Mouse (Mus musculus): ENCODE measurements around the gene Car2. TPM values are rescaled to one million over a fixed set of nuclear protein-coding genes. Genes with fewer than 3 reads are reported as not detected.

Car2 gene
- polyA plus RNA-seq, 1 experiment from 2014 or later: 196 TPM

- Histone ChIP-seq H3K27ac (ENCODE audit: poor library complexity, severe bottlenecking) (no peak overlapping the region), H3K4me1 (replicated peaks) (no peaks in the 10 kb centered on the region), H3K9me3 (replicated peaks) (no peaks in the 10 kb centered on the region), H3K4me3 (no peak overlapping the region), H3K9ac (no peak overlapping the region), H3K4me2 (no peak overlapping the region), H3K27me3 (replicated peaks) (no peaks in the 10 kb centered on the region), H3K36me3 (peaks cover 5% of the 10 kb centered on the region)
- 94% methylated on average over 3 of the region's 3 CpGs for WGBS
- no peak for ATAC-seq (ENCODE audit: insufficient number of reproducible peaks, low FRiP score)
Observed at GRCm38 (mm10) chr3:14895333-14895732, 9.3 kb downstream of the Car2 start.

- no peaks in the 10 kb centered on the region for H3K4me1 ChIP-seq (replicated peaks)
- ATAC-seq (ENCODE audit: insufficient number of reproducible peaks, low FRiP score): no peak
- WGBS: 64% methylated on average over 6 of the region's 6 CpGs
Observed at GRCm38 (mm10) chr3:14897770-14898169, 11.7 kb downstream of the Car2 start.

GRCm38 (mm10) chr3:14903380-14903779 is 17.3 kb downstream of the Car2 start:
- Histone ChIP-seq H3K36me3 (peaks cover 24% of the 10 kb centered on the region), H3K9me3 (replicated peaks) (no peaks in the 10 kb centered on the region), H3K27ac (ENCODE audit: poor library complexity, severe bottlenecking) (no peak overlapping the region), H3K4me2 (no peak overlapping the region), H3K4me1 (replicated peaks) (0 out of 2 replicates have a peak, but pooled peaks cover 3% of the 10 kb centered on the region), H3K9ac (no peak overlapping the region), H3K27me3 (replicated peaks) (no peaks in the 10 kb centered on the region), H3K4me3 (no peak overlapping the region)
- no peak for ATAC-seq (ENCODE audit: insufficient number of reproducible peaks, low FRiP score)
- 94% methylated on average over 3 of the region's 3 CpGs for WGBS

More at GRCm38 (mm10) chr3:14897770-14898169, 11.7 kb downstream of the Car2 start:
- Histone ChIP-seq H3K27ac (ENCODE audit: poor library complexity, severe bottlenecking) (no peak overlapping the region), H3K36me3 (peaks cover 19% of the 10 kb centered on the region), H3K9ac (no peak overlapping the region), H3K27me3 (replicated peaks) (no peaks in the 10 kb centered on the region), H3K9me3 (replicated peaks) (no peaks in the 10 kb centered on the region), H3K4me2 (no peak overlapping the region), H3K4me3 (no peak overlapping the region)

- Histone ChIP-seq H3K4me2 (no peak overlapping the region), H3K4me1 (replicated peaks) (0 out of 2 replicates have a peak, but pooled peaks cover 3% of the 10 kb centered on the region), H3K36me3 (peaks cover 24% of the 10 kb centered on the region), H3K9me3 (replicated peaks) (no peaks in the 10 kb centered on the region), H3K9ac (no peak overlapping the region), H3K4me3 (no peak overlapping the region), H3K27me3 (replicated peaks) (no peaks in the 10 kb centered on the region), H3K27ac (ENCODE audit: poor library complexity, severe bottlenecking) (no peak overlapping the region)
- 62% methylated on average over 3 of the region's 3 CpGs for WGBS
- ATAC-seq (ENCODE audit: insufficient number of reproducible peaks, low FRiP score): no peak
Observed at GRCm38 (mm10) chr3:14904165-14904564, 18.1 kb downstream of the Car2 start.

- Histone ChIP-seq H3K36me3 (peaks cover 6% of the 10 kb centered on the region; the same call in 1 of the 2 replicates), H3K4me3 (no peak overlapping the region), H3K9ac (no peak overlapping the region), H3K4me1 (replicated peaks) (0 out of 2 replicates have a peak, but pooled peaks cover 3% of the 10 kb centered on the region), H3K9me3 (replicated peaks) (no peaks in the 10 kb centered on the region), H3K27me3 (replicated peaks) (no peaks in the 10 kb centered on the region), H3K27ac (ENCODE audit: poor library complexity, severe bottlenecking) (no peak overlapping the region), H3K4me2 (no peak overlapping the region)
- WGBS: 19% methylated on average over 1 of the region's 1 CpGs
- ATAC-seq (ENCODE audit: insufficient number of reproducible peaks, low FRiP score): no peak
Observed at GRCm38 (mm10) chr3:14907271-14907670, 21.2 kb downstream of the Car2 start.

GRCm38 (mm10) chr3:14911992-14912582 is 26.0 kb downstream of the Car2 start:
- Histone ChIP-seq H3K9ac (no peak overlapping the region), H3K9me3 (replicated peaks) (no peaks in the 10 kb centered on the region), H3K36me3 (no peaks in the 10 kb centered on the region), H3K4me3 (no peak overlapping the region), H3K27me3 (replicated peaks) (no peaks in the 10 kb centered on the region), H3K4me2 (no peak overlapping the region), H3K4me1 (replicated peaks) (no peaks in the 10 kb centered on the region), H3K27ac (ENCODE audit: poor library complexity, severe bottlenecking) (no peak overlapping the region)
- ATAC-seq (ENCODE audit: insufficient number of reproducible peaks, low FRiP score): no peak
- 77% methylated on average over 4 of the region's 4 CpGs for WGBS

- no peaks in the 10 kb centered on the region for H3K9me3 ChIP-seq (replicated peaks)
- H3K27me3 ChIP-seq (replicated peaks): no peaks in the 10 kb centered on the region
- ATAC-seq (ENCODE audit: insufficient number of reproducible peaks, low FRiP score): no peak
- no peaks in the 10 kb centered on the region for H3K4me1 ChIP-seq (replicated peaks)
- H3K4me3 ChIP-seq: no peak overlapping the region
- WGBS: 75% methylated on average over 4 of the region's 4 CpGs
- H3K9ac ChIP-seq: no peak overlapping the region
- no peaks in the 10 kb centered on the region for H3K36me3 ChIP-seq
- no peak overlapping the region for H3K4me2 ChIP-seq
- no peak overlapping the region for H3K27ac ChIP-seq (ENCODE audit: poor library complexity, severe bottlenecking)
Observed at GRCm38 (mm10) chr3:14913774-14914173, 27.7 kb downstream of the Car2 start.

- H3K9ac ChIP-seq: no peak overlapping the region
- WGBS: 80% methylated on average over 2 of the region's 2 CpGs
- no peak for ATAC-seq (ENCODE audit: insufficient number of reproducible peaks, low FRiP score)
- H3K4me2 ChIP-seq: no peak overlapping the region
- no peaks in the 10 kb centered on the region for H3K36me3 ChIP-seq
- H3K4me3 ChIP-seq: no peak overlapping the region
- no peaks in the 10 kb centered on the region for H3K4me1 ChIP-seq (replicated peaks)
- no peaks in the 10 kb centered on the region for H3K9me3 ChIP-seq (replicated peaks)
- no peak overlapping the region for H3K27ac ChIP-seq (ENCODE audit: poor library complexity, severe bottlenecking)
- no peaks in the 10 kb centered on the region for H3K27me3 ChIP-seq (replicated peaks)
Observed at GRCm38 (mm10) chr3:14915355-14915754, 29.3 kb downstream of the Car2 start.

GRCm38 (mm10) chr3:14917261-14917660 is 31.2 kb downstream of the Car2 start:
- Histone ChIP-seq H3K4me2 (no peak overlapping the region), H3K36me3 (no peaks in the 10 kb centered on the region), H3K27ac (ENCODE audit: poor library complexity, severe bottlenecking) (no peak overlapping the region), H3K4me3 (no peak overlapping the region), H3K9ac (no peak overlapping the region), H3K9me3 (replicated peaks) (no peaks in the 10 kb centered on the region), H3K27me3 (replicated peaks) (no peaks in the 10 kb centered on the region), H3K4me1 (replicated peaks) (no peaks in the 10 kb centered on the region)
- no peak for ATAC-seq (ENCODE audit: insufficient number of reproducible peaks, low FRiP score)
- WGBS: 73% methylated on average over 2 of the region's 2 CpGs

GRCm38 (mm10) chr3:14944706-14945105 is 58.6 kb downstream of the Car2 start:
- H3K4me2 ChIP-seq: no peak overlapping the region
- H3K4me3 ChIP-seq: no peak overlapping the region
- H3K27ac ChIP-seq (ENCODE audit: poor library complexity, severe bottlenecking): no peak overlapping the region
- no peak for ATAC-seq (ENCODE audit: insufficient number of reproducible peaks, low FRiP score)
- H3K9ac ChIP-seq: no peak overlapping the region
- H3K9me3 ChIP-seq (replicated peaks): no peaks in the 10 kb centered on the region
- 50% methylated on average over 3 of the region's 3 CpGs for WGBS
- no peaks in the 10 kb centered on the region for H3K4me1 ChIP-seq (replicated peaks)
- no peaks in the 10 kb centered on the region for H3K27me3 ChIP-seq (replicated peaks)
- H3K36me3 ChIP-seq: no peaks in the 10 kb centered on the region

- no peak for ATAC-seq (ENCODE audit: insufficient number of reproducible peaks, low FRiP score)
- Histone ChIP-seq H3K36me3 (no peaks in the 10 kb centered on the region), H3K27ac (ENCODE audit: poor library complexity, severe bottlenecking) (no peak overlapping the region), H3K27me3 (replicated peaks) (no peaks in the 10 kb centered on the region), H3K4me2 (no peak overlapping the region), H3K4me3 (no peak overlapping the region), H3K4me1 (replicated peaks) (no peaks in the 10 kb centered on the region), H3K9ac (no peak overlapping the region), H3K9me3 (replicated peaks) (no peaks in the 10 kb centered on the region)
- 89% methylated on average over 2 of the region's 2 CpGs for WGBS
Observed at GRCm38 (mm10) chr3:14945627-14946026, 59.6 kb downstream of the Car2 start.
